Mouse (Mus musculus): ENCODE data around the gene Dnajc7. TPM values are rescaled to one million over a fixed set of nuclear protein-coding genes. Genes with fewer than 3 reads are reported as not detected.

The Dnajc7 gene
- polyA plus RNA-seq, 2 experiments: 73.3 to 225 TPM

DNA sequence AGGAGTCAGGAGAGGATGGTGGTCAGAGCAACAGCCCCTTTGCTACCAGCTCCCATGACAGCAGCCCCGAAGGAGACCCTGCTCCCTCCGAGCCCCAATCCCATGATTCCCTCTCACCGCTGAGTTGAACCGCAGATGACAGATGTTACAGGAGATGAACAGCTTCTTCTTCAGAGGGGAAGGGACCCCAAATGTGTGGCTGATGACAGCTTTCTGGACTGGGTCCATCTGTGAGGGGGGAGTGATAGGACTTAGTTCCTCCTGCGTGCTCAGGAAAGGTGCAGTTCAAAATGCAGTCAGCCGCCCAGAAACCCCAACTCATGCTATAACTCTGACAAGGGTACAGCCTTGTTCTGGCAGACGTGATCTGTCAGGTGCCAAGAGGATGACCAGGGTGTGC lies 14.6 kb upstream of the Dnajc7 start:
- H3K9me3 ChIP-seq (ENCODE audit: control insufficient read depth, low read length): no peaks in the 10 kb centered on the region
- WGBS: 77% methylated on average over 7 of the region's 7 CpGs
- TF ChIP-seq POLR2A (IDR thresholded peaks at IDR 0.05; ENCODE audit: borderline replicate concordance, extremely low read depth, insufficient read depth, insufficient read length): no peak
- H3K4me1 ChIP-seq (ENCODE audit: control insufficient read depth, insufficient read depth, low read length): no peaks in the 10 kb centered on the region
- H3K4me3 ChIP-seq (replicated peaks; ENCODE audit: low read length): no peak overlapping the region
- ATAC-seq (ENCODE audit: low FRiP score, low read depth): no peak
- no peaks in the 10 kb centered on the region for H3K27me3 ChIP-seq (ENCODE audit: control insufficient read depth, insufficient read depth, low read length)
- no peak overlapping the region for H3K9ac ChIP-seq (ENCODE audit: low read depth, low read length, severe bottlenecking)
- no peak overlapping the region for H3K27ac ChIP-seq (replicated peaks; ENCODE audit: low read depth, low read length)
- DNase-seq (ENCODE audit: low spot score): no peak
- H3K4me2 ChIP-seq (replicated peaks; ENCODE audit: low read depth, low read length, severe bottlenecking): no peak overlapping the region
- no peaks in the 10 kb centered on the region for H3K36me3 ChIP-seq (ENCODE audit: control insufficient read depth, insufficient read depth, low read length)

DNA sequence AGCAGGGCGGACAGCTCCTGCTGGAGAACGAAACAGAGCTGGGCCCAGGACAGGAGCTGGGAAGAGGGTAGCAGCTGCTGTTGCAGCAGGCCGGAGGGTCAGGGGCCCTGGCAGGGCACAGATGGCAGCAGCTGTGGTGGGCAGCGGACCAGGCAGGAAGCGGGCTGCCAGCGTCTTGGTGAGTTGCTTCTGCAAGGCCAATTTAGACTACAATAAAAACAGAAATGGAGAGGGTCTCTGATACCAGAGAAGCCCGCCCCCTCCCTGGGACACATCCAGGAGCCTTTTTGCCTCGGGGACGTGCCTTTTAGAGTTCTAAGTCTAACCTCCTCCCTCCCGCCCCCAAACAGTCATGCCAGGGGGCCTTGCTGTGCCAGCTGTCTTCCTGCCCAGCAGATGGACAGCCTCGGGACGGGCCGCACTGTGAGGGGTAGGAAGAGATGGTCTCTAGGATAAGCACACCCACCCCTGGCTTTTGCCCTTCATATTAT lies 8.9 kb upstream of the Dnajc7 start:
- ATAC-seq (ENCODE audit: low FRiP score, low read depth) (peak; percentile 51; the same call in 1 of the 2 replicates), DNase-seq (ENCODE audit: low spot score) (no peak)
- Histone ChIP-seq H3K9ac (ENCODE audit: low read depth, low read length, severe bottlenecking) (no peak overlapping the region), H3K4me1 (ENCODE audit: control insufficient read depth, insufficient read depth, low read length) (peaks cover 4% of the 10 kb centered on the region; the same call in 1 of the 2 replicates), H3K27me3 (ENCODE audit: control insufficient read depth, insufficient read depth, low read length) (no peaks in the 10 kb centered on the region), H3K36me3 (ENCODE audit: control insufficient read depth, insufficient read depth, low read length) (peaks cover 26% of the 10 kb centered on the region), H3K4me3 (replicated peaks; ENCODE audit: low read length) (no peak overlapping the region), H3K4me2 (replicated peaks; ENCODE audit: low read depth, low read length, severe bottlenecking) (no peak overlapping the region), H3K27ac (replicated peaks; ENCODE audit: low read depth, low read length) (no peak overlapping the region), H3K9me3 (ENCODE audit: control insufficient read depth, low read length) (no peaks in the 10 kb centered on the region)
- 48% methylated on average over 13 of the region's 13 CpGs for WGBS
- no peak for TF ChIP-seq POLR2A (IDR thresholded peaks at IDR 0.05; ENCODE audit: borderline replicate concordance, extremely low read depth, insufficient read depth, insufficient read length)

DNA sequence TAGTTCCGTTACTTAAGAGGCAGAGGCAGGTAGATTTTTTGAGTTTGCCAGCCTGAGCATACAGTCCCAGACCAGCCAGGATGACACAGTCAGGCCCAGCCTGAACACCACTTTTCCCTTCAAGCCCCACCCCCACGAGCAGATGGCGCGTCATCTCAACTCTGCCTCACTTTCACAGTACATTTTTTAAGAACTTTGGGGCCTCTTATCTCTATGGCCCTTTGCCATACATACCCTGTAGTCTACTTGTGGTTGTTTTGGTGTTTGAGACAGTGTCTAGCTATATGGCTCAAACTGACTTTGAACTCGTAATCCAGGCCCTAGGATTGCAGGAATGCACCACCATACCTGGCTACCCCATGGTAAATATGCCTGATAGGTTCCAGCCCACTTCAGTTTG lies 8.1 kb upstream of the Dnajc7 start:
- Histone ChIP-seq H3K9me3 (ENCODE audit: control insufficient read depth, low read length) (no peaks in the 10 kb centered on the region), H3K27ac (replicated peaks; ENCODE audit: low read depth, low read length) (no peak overlapping the region), H3K4me1 (ENCODE audit: control insufficient read depth, insufficient read depth, low read length) (peaks cover 8% of the 10 kb centered on the region; the same call in 1 of the 2 replicates), H3K4me2 (replicated peaks; ENCODE audit: low read depth, low read length, severe bottlenecking) (no peak overlapping the region), H3K27me3 (ENCODE audit: control insufficient read depth, insufficient read depth, low read length) (no peaks in the 10 kb centered on the region), H3K4me3 (replicated peaks; ENCODE audit: low read length) (no peak overlapping the region), H3K9ac (ENCODE audit: low read depth, low read length, severe bottlenecking) (no peak overlapping the region), H3K36me3 (ENCODE audit: control insufficient read depth, insufficient read depth, low read length) (peaks cover 26% of the 10 kb centered on the region)
- ATAC-seq (ENCODE audit: low FRiP score, low read depth): no peak
- 88% methylated on average over 5 of the region's 5 CpGs for WGBS
- no peak for TF ChIP-seq POLR2A (IDR thresholded peaks at IDR 0.05; ENCODE audit: borderline replicate concordance, extremely low read depth, insufficient read depth, insufficient read length)
- no peak for DNase-seq (ENCODE audit: low spot score)

DNA sequence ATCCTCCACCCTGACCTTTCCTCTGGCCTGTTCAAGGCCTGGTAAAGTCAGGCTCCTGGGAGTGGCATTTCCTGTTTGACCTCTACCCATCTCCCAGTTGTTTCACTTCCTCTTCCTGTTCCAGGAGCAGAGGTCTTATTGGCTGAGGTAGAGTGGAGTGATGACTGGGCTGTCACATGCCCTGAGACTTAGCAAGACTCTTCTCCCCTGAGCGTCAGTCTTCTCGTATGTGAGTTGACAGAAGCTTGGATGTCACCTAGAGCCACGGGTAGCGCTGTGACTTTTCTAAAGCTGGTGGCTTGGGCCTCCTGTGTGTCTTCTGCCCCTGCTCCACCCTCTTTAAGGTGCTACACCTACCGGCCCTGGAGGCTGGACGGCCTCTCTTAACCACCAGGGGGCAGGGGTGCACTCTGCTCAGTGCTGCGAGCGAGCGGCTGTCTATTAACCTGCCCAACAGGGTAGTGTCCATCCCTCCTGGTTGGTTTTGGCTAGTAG lies 6.8 kb upstream of the Dnajc7 start:
- H3K4me3 ChIP-seq (replicated peaks; ENCODE audit: low read length): no peak overlapping the region
- TF ChIP-seq POLR2A (IDR thresholded peaks at IDR 0.05; ENCODE audit: borderline replicate concordance, extremely low read depth, insufficient read depth, insufficient read length): no peak
- no peaks in the 10 kb centered on the region for H3K9me3 ChIP-seq (ENCODE audit: control insufficient read depth, low read length)
- no peak overlapping the region for H3K27ac ChIP-seq (replicated peaks; ENCODE audit: low read depth, low read length)
- no peak overlapping the region for H3K9ac ChIP-seq (ENCODE audit: low read depth, low read length, severe bottlenecking)
- peaks cover 11% of the 10 kb centered on the region; the same call in 1 of the 2 replicates for H3K4me1 ChIP-seq (ENCODE audit: control insufficient read depth, insufficient read depth, low read length)
- no peaks in the 10 kb centered on the region for H3K27me3 ChIP-seq (ENCODE audit: control insufficient read depth, insufficient read depth, low read length)
- DNase-seq (ENCODE audit: low spot score): peak; percentile 63
- peaks cover 26% of the 10 kb centered on the region for H3K36me3 ChIP-seq (ENCODE audit: control insufficient read depth, insufficient read depth, low read length)
- ATAC-seq (ENCODE audit: low FRiP score, low read depth): no peak
- WGBS: 30% methylated on average over 9 of the region's 9 CpGs
- no peak overlapping the region for H3K4me2 ChIP-seq (replicated peaks; ENCODE audit: low read depth, low read length, severe bottlenecking)

DNA sequence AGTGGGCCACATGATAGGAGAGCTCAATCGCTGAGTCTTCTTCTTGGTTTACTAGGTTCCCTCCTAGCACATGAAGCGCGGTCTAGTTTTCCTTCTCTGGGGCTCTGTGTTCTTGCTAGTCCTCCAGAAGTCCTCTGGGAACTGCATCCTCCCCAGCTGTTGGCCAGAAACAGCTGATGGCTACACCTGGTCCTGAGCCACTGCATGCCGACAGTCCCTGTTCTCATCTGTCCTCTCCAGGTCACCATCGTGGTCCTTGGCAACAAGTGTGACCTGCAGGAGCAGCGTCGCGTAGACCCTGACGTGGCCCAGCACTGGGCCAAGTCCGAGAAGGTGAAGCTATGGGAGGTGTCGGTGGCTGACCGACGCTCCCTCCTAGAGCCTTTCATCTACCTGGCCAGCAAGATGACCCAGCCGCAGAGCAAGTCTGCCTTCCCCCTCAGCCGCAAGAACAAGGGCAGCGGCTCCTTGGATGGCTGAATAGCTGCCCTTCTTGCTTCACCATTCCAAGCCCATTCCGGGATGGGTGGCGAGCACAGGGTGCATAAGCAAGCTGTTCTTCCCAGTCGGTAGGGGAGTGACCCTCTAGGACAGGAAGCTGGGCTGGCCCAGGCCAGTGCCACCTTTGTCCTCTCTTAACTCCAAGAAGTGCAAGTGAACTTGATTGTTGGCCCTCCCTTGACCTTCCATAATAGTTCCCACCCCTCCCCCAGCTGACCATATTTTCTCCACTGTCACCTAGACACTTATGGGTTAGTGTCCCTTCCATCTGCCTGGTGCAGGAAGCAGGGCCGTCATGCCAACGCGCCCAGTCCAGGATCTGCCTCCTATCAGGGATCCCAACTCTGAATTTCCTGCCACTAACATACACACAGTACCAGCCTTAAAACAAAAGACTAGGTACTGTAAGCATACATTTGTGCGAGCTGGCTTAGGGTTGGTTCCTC lies 6.1 kb upstream of the Dnajc7 start:
- H3K27me3 ChIP-seq (ENCODE audit: control insufficient read depth, insufficient read depth, low read length): no peaks in the 10 kb centered on the region
- 91% methylated on average over 23 of the region's 23 CpGs for WGBS
- no peak overlapping the region for H3K9ac ChIP-seq (ENCODE audit: low read depth, low read length, severe bottlenecking)
- H3K9me3 ChIP-seq (ENCODE audit: control insufficient read depth, low read length): no peaks in the 10 kb centered on the region
- ATAC-seq (ENCODE audit: low FRiP score, low read depth) (no peak), DNase-seq (ENCODE audit: low spot score) (no peak)
- H3K36me3 ChIP-seq (ENCODE audit: control insufficient read depth, insufficient read depth, low read length): peaks cover 26% of the 10 kb centered on the region
- no peak for TF ChIP-seq POLR2A (IDR thresholded peaks at IDR 0.05; ENCODE audit: borderline replicate concordance, extremely low read depth, insufficient read depth, insufficient read length)
- no peak overlapping the region for H3K4me3 ChIP-seq (replicated peaks; ENCODE audit: low read length)
- peaks cover 11% of the 10 kb centered on the region; the same call in 1 of the 2 replicates for H3K4me1 ChIP-seq (ENCODE audit: control insufficient read depth, insufficient read depth, low read length)
- no peak overlapping the region for H3K27ac ChIP-seq (replicated peaks; ENCODE audit: low read depth, low read length)
- H3K4me2 ChIP-seq (replicated peaks; ENCODE audit: low read depth, low read length, severe bottlenecking): no peak overlapping the region
